ENCODE assay signal across 22 mouse cellular contexts in genomic region chr11:62710657-62711056, GRCm38 (mm10). TPM values are rescaled to one million over a fixed set of nuclear protein-coding genes. Genes with fewer than 3 reads are reported as not detected.
"Had no signal": no experiment of that assay in that cellular context is flagged by ENCODE, and none has a peak within 500 bp of the region (broad histone marks: within the 10 kb centered on the region; RNA-seq: fewer than 3 reads in every experiment).

No protein-coding gene starts in this region.

- ATAC-seq: lung, postnatal 0 days; midbrain, embryonic 13.5 days had no signal

- DNase-seq: kidney, postnatal 25 days; lung, adult 2 months; lung, postnatal 36 days; right cerebral cortex, postnatal 14 days; thymus, adult 2 months; thymus, postnatal 25 days had no signal

- H3K4me2 ChIP-seq: liver, embryonic 11.5 days; liver, embryonic 15.5 days; midbrain, embryonic 13.5 days; stomach, embryonic 15.5 days had no signal

- H3K9me3 ChIP-seq: limb, embryonic 10.5 days; liver, embryonic 15.5 days; midbrain, embryonic 13.5 days; stomach, embryonic 15.5 days had no signal

- H3K4me3 ChIP-seq: left cerebral cortex, adult 2 months; limb, embryonic 10.5 days; liver, embryonic 15.5 days; midbrain, embryonic 13.5 days; stomach, embryonic 15.5 days had no signal

- H3K9ac ChIP-seq: liver, embryonic 15.5 days; midbrain, embryonic 13.5 days; stomach, embryonic 15.5 days had no signal

- H3K27ac ChIP-seq: left cerebral cortex, adult 2 months; limb, embryonic 10.5 days; liver, embryonic 15.5 days; midbrain, embryonic 13.5 days; stomach, embryonic 15.5 days had no signal

- H3K4me1 ChIP-seq: limb, embryonic 10.5 days; liver, embryonic 15.5 days; midbrain, embryonic 13.5 days; stomach, embryonic 15.5 days had no signal

- H3K27me3 ChIP-seq: liver, embryonic 15.5 days; midbrain, embryonic 13.5 days; stomach, embryonic 15.5 days had no signal

- H3K36me3 ChIP-seq: liver, embryonic 15.5 days had no signal

RNA-seq across cellular contexts. Expression of gene Gm10428, which starts 42.2 kb away (rescaled TPM):
- total RNA-seq: layer of hippocampus, postnatal 25 days; left cerebral cortex, adult 2 months; left cerebral cortex, postnatal 14 days; megakaryocyte progenitor cell, adult 5-6 weeks; midbrain, postnatal 0 days had no signal
- polyA plus RNA-seq: limb, embryonic 10.5 days; limb, embryonic 14.5 days; liver, embryonic 11.5 days; liver, embryonic 15.5 days; lung, adult 2 months; lung, postnatal 0 days; midbrain, embryonic 13.5 days; neural tube, embryonic 14.5 days; spleen, adult 2 months; stomach, embryonic 15.5 days; testis, adult 2 months; thymus, adult 2 months; urinary bladder, adult 2 months had no signal
